ENCODE assay signal across 23 mouse cellular contexts in genomic region chr3:58701441-58701840, GRCm38 (mm10). TPM values are rescaled to one million over a fixed set of nuclear protein-coding genes. Genes with fewer than 3 reads are reported as not detected.
DNase-seq lines count a peak whose midpoint lies in the region; ATAC-seq lines count a peak whose summit lies in the region.
"Had no signal": no experiment of that assay in that cellular context is flagged by ENCODE, and none has a peak within 500 bp of the region (broad histone marks: within the 10 kb centered on the region; RNA-seq: fewer than 3 reads in every experiment).

No protein-coding gene starts in this region.

- H3K9me3 ChIP-seq in midbrain, embryonic 11.5 days (ENCODE audit: control insufficient read depth, low read length) = no peaks in the 10 kb centered on the region
- no peaks in the 10 kb centered on the region for H3K9me3 ChIP-seq in midbrain, embryonic 15.5 days
- H3K9me3 ChIP-seq: embryonic facial prominence, embryonic 13.5 days; embryonic facial prominence, embryonic 15.5 days; forebrain, embryonic 10.5 days; forebrain, embryonic 12.5 days had no signal

- peak; percentile 33 for DNase-seq in midbrain, embryonic 11.5 days (ENCODE audit: low spot score, missing footprints)
- DNase-seq in ES-CJ7 (ENCODE audit: low read depth, low spot score) = peak; percentile 23
- DNase-seq in ZHBTc4 (ENCODE audit: low read depth, low spot score) = peak; percentile 69
- DNase-seq in testis, postnatal 10 days (ENCODE audit: low spot score) = no peak
- no peak for DNase-seq in ovary, adult 18-20 months (ENCODE audit: low spot score)
- DNase-seq: adrenal gland, adult 2 months; adrenal gland, postnatal 10 days; adrenal gland, postnatal 25 days; cerebellum, adult 11 months; cerebellum, adult 18-20 months; cerebellum, adult 8-10 months; cerebellum, adult 9-11 months; cerebellum, postnatal 14 days; cerebellum, postnatal 36 days; embryo, embryonic 11 days had no signal

- no peak overlapping the region for H3K27ac ChIP-seq in midbrain, embryonic 11.5 days (ENCODE audit: low read depth, low read length)
- no peak overlapping the region for H3K27ac ChIP-seq in midbrain, embryonic 15.5 days
- H3K27ac ChIP-seq: embryonic facial prominence, embryonic 13.5 days; embryonic facial prominence, embryonic 15.5 days; forebrain, embryonic 10.5 days; forebrain, embryonic 12.5 days had no signal

- H3K9ac ChIP-seq in midbrain, embryonic 11.5 days (ENCODE audit: low read length) = no peak overlapping the region
- H3K9ac ChIP-seq in midbrain, embryonic 15.5 days = no peak overlapping the region
- H3K9ac ChIP-seq: embryonic facial prominence, embryonic 13.5 days; embryonic facial prominence, embryonic 15.5 days; forebrain, embryonic 12.5 days had no signal

- 78% methylated on average over 1 of the region's 1 CpGs for WGBS in midbrain, embryonic 11.5 days
- WGBS in midbrain, embryonic 15.5 days = 91% methylated on average over 1 of the region's 1 CpGs

- no peaks in the 10 kb centered on the region for H3K4me1 ChIP-seq in midbrain, embryonic 11.5 days (ENCODE audit: control insufficient read depth, insufficient read depth, low read length)
- no peaks in the 10 kb centered on the region for H3K4me1 ChIP-seq in midbrain, embryonic 15.5 days
- H3K4me1 ChIP-seq: embryonic facial prominence, embryonic 13.5 days; embryonic facial prominence, embryonic 15.5 days; forebrain, embryonic 10.5 days; forebrain, embryonic 12.5 days had no signal

- ATAC-seq in midbrain, embryonic 11.5 days (ENCODE audit: low FRiP score) = no peak
- no peak for ATAC-seq in midbrain, embryonic 15.5 days (replicated peaks)
- ATAC-seq: forebrain, embryonic 14.5 days; forebrain, embryonic 16.5 days had no signal

- H3K4me2 ChIP-seq in midbrain, embryonic 11.5 days = no peak overlapping the region
- no peak overlapping the region for H3K4me2 ChIP-seq in midbrain, embryonic 15.5 days
- H3K4me2 ChIP-seq: embryonic facial prominence, embryonic 13.5 days; embryonic facial prominence, embryonic 15.5 days; forebrain, embryonic 12.5 days had no signal

- no peaks in the 10 kb centered on the region for H3K27me3 ChIP-seq in midbrain, embryonic 11.5 days (ENCODE audit: control insufficient read depth, insufficient read depth, low read length)
- H3K27me3 ChIP-seq in midbrain, embryonic 15.5 days (replicated peaks) = no peaks in the 10 kb centered on the region
- H3K27me3 ChIP-seq: embryonic facial prominence, embryonic 13.5 days; embryonic facial prominence, embryonic 15.5 days; forebrain, embryonic 12.5 days had no signal

- H3K36me3 ChIP-seq in midbrain, embryonic 11.5 days (ENCODE audit: control insufficient read depth, insufficient read depth, low read length) = no peaks in the 10 kb centered on the region
- H3K36me3 ChIP-seq in midbrain, embryonic 15.5 days (replicated peaks) = no peaks in the 10 kb centered on the region
- H3K36me3 ChIP-seq: embryonic facial prominence, embryonic 13.5 days; embryonic facial prominence, embryonic 15.5 days; forebrain, embryonic 10.5 days; forebrain, embryonic 12.5 days had no signal

- H3K4me3 ChIP-seq in midbrain, embryonic 11.5 days (ENCODE audit: low read depth, low read length) = no peak overlapping the region
- H3K4me3 ChIP-seq in midbrain, embryonic 15.5 days = no peak overlapping the region
- H3K4me3 ChIP-seq: embryonic facial prominence, embryonic 13.5 days; embryonic facial prominence, embryonic 15.5 days; erythroblast, embryonic 14.5 days; forebrain, embryonic 10.5 days; forebrain, embryonic 12.5 days had no signal

RNA-seq across cellular contexts. Expression of gene Siah2, which starts 9.2 kb away (rescaled TPM):
- polyA plus RNA-seq in midbrain, embryonic 11.5 days (2014; fragmentation: Nextera tagmentation; extraction: Ambion mirVana) = 3.7 and 4.0 TPM in 2 replicates
- 9.9 and 10.2 TPM in 2 replicates for polyA plus RNA-seq in midbrain, embryonic 15.5 days (2015; fragmentation: Nextera tagmentation; extraction: Ambion mirVana)

Comparison
In these comparisons a context has a peak if more than half of its experiments do, and no peak if none do; other contexts are left out.
1. DNase-seq: peak in midbrain, embryonic 11.5 days (single experiment), ES-CJ7 (single experiment) and ZHBTc4 (single experiment); none in testis, postnatal 10 days (single experiment) and ovary, adult 18-20 months (single experiment).